Mouse (Mus musculus) lung, postnatal 14 days (tissue): ENCODE measurements around the gene Ptprb.

ENCODE experiments used
- DNase-seq: peaks from one replicate; pipeline ENCODE4 v3.0.0; 2021

Gene Ptprb

GRCm38 (mm10) chr10:116300824-116301223 is 25.5 kb downstream of the Ptprb start:
- DNase-seq = no peak

- peak; percentile 71 for DNase-seq
These were observed 25.9 kb downstream of the Ptprb start for GRCm38 (mm10) chr10:116301258-116301657.

- no peak for DNase-seq
These were observed 29.0 kb downstream of the Ptprb start for GRCm38 (mm10) chr10:116304355-116304754.

GRCm38 (mm10) chr10:116309460-116309859 is 34.1 kb downstream of the Ptprb start:
- DNase-seq = no peak

- DNase-seq = peak; percentile 53
These were observed 35.3 kb downstream of the Ptprb start for GRCm38 (mm10) chr10:116310516-116311210.

- peak; percentile 79 for DNase-seq
These were observed 43.9 kb downstream of the Ptprb start for GRCm38 (mm10) chr10:116319246-116319645.

- DNase-seq = no peak
These were observed 53.8 kb downstream of the Ptprb start for GRCm38 (mm10) chr10:116329086-116329485.

GRCm38 (mm10) chr10:116330458-116330857 is 55.1 kb downstream of the Ptprb start:
- DNase-seq = peak; percentile 84

- no peak for DNase-seq
These were observed 55.7 kb downstream of the Ptprb start for GRCm38 (mm10) chr10:116330961-116331510.

- DNase-seq = no peak
These were observed 58.3 kb downstream of the Ptprb start for GRCm38 (mm10) chr10:116333666-116334065.

- no peak for DNase-seq
These were observed 58.8 kb downstream of the Ptprb start for GRCm38 (mm10) chr10:116334120-116334519.

GRCm38 (mm10) chr10:116335328-116335727 is 60.0 kb downstream of the Ptprb start:
- no peak for DNase-seq

- DNase-seq = no peak
These were observed 65.9 kb downstream of the Ptprb start for GRCm38 (mm10) chr10:116341194-116341593.

GRCm38 (mm10) chr10:116346618-116347184 is 71.4 kb downstream of the Ptprb start:
- no peak for DNase-seq

GRCm38 (mm10) chr10:116349004-116349403 is 73.7 kb downstream of the Ptprb start:
- DNase-seq = no peak

GRCm38 (mm10) chr10:116350532-116350931 is 75.2 kb downstream of the Ptprb start:
- DNase-seq = no peak

- no peak for DNase-seq
These were observed 79.0 kb downstream of the Ptprb start for GRCm38 (mm10) chr10:116354372-116354771.

- no peak for DNase-seq
These were observed 86.9 kb downstream of the Ptprb start for GRCm38 (mm10) chr10:116362181-116362580.

GRCm38 (mm10) chr10:116362645-116363044 is 87.3 kb downstream of the Ptprb start:
- DNase-seq = no peak

- no peak for DNase-seq
These were observed 89.4 kb downstream of the Ptprb start for GRCm38 (mm10) chr10:116364759-116365158.

- no peak for DNase-seq
These were observed 95.8 kb downstream of the Ptprb start for GRCm38 (mm10) chr10:116370991-116371725.

GRCm38 (mm10) chr10:116374111-116374510 is 98.8 kb downstream of the Ptprb start:
- DNase-seq = no peak

GRCm38 (mm10) chr10:116376853-116377252 is 101.5 kb downstream of the Ptprb start:
- DNase-seq = no peak
